Mouse (Mus musculus) adrenal gland, adult 8-10 months (tissue): ENCODE data around the gene Rbm20. TPM values are rescaled to one million over a fixed set of nuclear protein-coding genes. Genes with fewer than 3 reads are reported as not detected.

Source experiments
- DNase-seq: peaks from one replicate; pipeline ENCODE4 v3.0.0; 2022
- total RNA-seq, 4 experiments: library from RNA; stranded (reverse); gene quantifications; 2 replicates each; pipeline ENCODE4 v1.2.4; 2022

Gene Rbm20
- total RNA-seq, 4 experiments from 2014 or later, result 1.4 to 1.9 (median 1.7) TPM

- DNase-seq, result no peak
Measured at GRCm38 (mm10) chr19:53815714-53816113, 138.6 kb downstream of the Rbm20 start.

- DNase-seq, result no peak
Measured at GRCm38 (mm10) chr19:53816242-53816641, 139.1 kb downstream of the Rbm20 start.

GRCm38 (mm10) chr19:53819299-53819698 is 142.2 kb downstream of the Rbm20 start:
- DNase-seq, result no peak

GRCm38 (mm10) chr19:53821241-53822120 is 144.4 kb downstream of the Rbm20 start:
- DNase-seq, result no peak

- no peak for DNase-seq
Measured at GRCm38 (mm10) chr19:53823847-53824246, 146.7 kb downstream of the Rbm20 start.

GRCm38 (mm10) chr19:53824872-53825680 is 148.0 kb downstream of the Rbm20 start:
- DNase-seq, result peak; percentile 29

- DNase-seq, result no peak
Measured at GRCm38 (mm10) chr19:53829990-53830389, 152.9 kb downstream of the Rbm20 start.

- DNase-seq, result peak; percentile 62
Measured at GRCm38 (mm10) chr19:53830407-53831163, 153.5 kb downstream of the Rbm20 start.

- DNase-seq, result no peak
Measured at GRCm38 (mm10) chr19:53831164-53831448, 154.0 kb downstream of the Rbm20 start.

- no peak for DNase-seq
Measured at GRCm38 (mm10) chr19:53832512-53832911, 155.4 kb downstream of the Rbm20 start.

GRCm38 (mm10) chr19:53833745-53834369 is 156.8 kb downstream of the Rbm20 start:
- no peak for DNase-seq

GRCm38 (mm10) chr19:53836569-53837454 is 159.7 kb downstream of the Rbm20 start:
- no peak for DNase-seq

- no peak for DNase-seq
Measured at GRCm38 (mm10) chr19:53838850-53839249, 161.7 kb downstream of the Rbm20 start.

GRCm38 (mm10) chr19:53839837-53840236 is 162.7 kb downstream of the Rbm20 start:
- DNase-seq, result no peak

- no peak for DNase-seq
Measured at GRCm38 (mm10) chr19:53841915-53842314, 164.8 kb downstream of the Rbm20 start.

- no peak for DNase-seq
Measured at GRCm38 (mm10) chr19:53843972-53844371, 166.9 kb downstream of the Rbm20 start.

GRCm38 (mm10) chr19:53848272-53848995 is 171.3 kb downstream of the Rbm20 start:
- no peak for DNase-seq

- peak; percentile 90 for DNase-seq
Measured at GRCm38 (mm10) chr19:53850166-53850922, 173.2 kb downstream of the Rbm20 start.

- DNase-seq, result no peak
Measured at GRCm38 (mm10) chr19:53851352-53851751, 174.2 kb downstream of the Rbm20 start.
